Mouse (Mus musculus) heart, adult 8-10 months (tissue): Measurements from ENCODE around the gene Pdzd3. TPM values are rescaled to one million over a fixed set of nuclear protein-coding genes. Genes with fewer than 3 reads are reported as not detected.
A peak's percentile ranks its signal among the peaks of the same experiment; 100 is the strongest.

ENCODE experiments used
- DNase-seq: peaks from one replicate; pipeline ENCODE4 v3.0.0; 2022; ENCODE audit warnings: low spot score
- total RNA-seq, 4 experiments: library from RNA; stranded (reverse); gene quantifications; 2 replicates each; pipeline ENCODE4 v1.2.4; 2022

The Pdzd3 gene
- total RNA-seq, 4 experiments from 2014 or later = 3.6 to 7.1 (median 6.0) TPM

DNA sequence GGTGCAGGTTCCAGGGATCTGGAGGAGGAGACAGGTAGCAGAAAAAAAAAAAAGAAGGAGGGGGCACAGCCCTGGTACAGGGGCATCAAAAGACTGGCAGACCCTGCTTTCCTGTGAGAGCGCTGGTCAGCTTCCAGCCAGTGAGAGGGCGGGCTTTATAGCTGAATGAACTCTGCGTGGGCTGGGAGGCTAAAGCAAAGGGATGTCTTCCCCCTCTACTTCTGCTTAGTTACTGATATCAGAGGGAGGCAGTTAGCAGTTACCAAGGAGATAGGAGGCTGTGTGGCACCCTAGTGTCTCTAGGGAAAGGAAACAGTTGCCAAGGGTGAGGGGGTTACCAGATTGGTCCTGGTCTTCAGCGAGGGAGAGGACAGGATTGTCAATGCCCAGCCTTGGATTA lies 826 bp downstream of the Pdzd3 start:
- no peak for DNase-seq

GRCm38 (mm10) chr9:44249181-44250146 lies 1.8 kb downstream of the Pdzd3 start:
- DNase-seq = peak; percentile 56

DNA sequence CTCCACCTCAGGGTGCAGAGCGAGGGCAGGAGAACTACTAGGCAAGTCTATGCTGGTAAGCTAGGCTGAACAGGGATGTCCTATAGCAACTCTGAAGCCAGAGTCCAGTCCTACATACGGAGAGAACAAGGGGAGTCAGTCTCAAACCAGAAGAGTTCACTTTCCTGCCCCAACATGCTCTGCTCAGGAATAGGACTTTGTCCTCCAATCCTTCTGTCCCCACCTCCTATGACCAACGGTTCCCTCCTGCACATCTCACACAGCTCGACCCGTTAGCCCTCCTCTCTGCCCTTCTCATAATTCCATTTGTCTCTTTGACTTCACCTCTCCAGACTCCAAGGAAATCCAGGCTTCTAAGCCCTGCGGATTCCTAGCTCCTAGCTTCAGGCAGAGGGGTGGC lies 3.4 kb downstream of the Pdzd3 start:
- no peak for DNase-seq

- DNase-seq = no peak
Measured at GRCm38 (mm10) chr9:44243621-44244020, 7.7 kb downstream of the Pdzd3 start.

GRCm38 (mm10) chr9:44241418-44241817 lies 9.9 kb downstream of the Pdzd3 start:
- DNase-seq = no peak

GRCm38 (mm10) chr9:44240911-44241310 lies 10.4 kb downstream of the Pdzd3 start:
- DNase-seq = no peak

- DNase-seq = no peak
Measured at GRCm38 (mm10) chr9:44240399-44240798, 10.9 kb downstream of the Pdzd3 start, which contains the start of gene Ccdc153. Ccdc153 (plus strand) TSS chr9:44240676.

DNA sequence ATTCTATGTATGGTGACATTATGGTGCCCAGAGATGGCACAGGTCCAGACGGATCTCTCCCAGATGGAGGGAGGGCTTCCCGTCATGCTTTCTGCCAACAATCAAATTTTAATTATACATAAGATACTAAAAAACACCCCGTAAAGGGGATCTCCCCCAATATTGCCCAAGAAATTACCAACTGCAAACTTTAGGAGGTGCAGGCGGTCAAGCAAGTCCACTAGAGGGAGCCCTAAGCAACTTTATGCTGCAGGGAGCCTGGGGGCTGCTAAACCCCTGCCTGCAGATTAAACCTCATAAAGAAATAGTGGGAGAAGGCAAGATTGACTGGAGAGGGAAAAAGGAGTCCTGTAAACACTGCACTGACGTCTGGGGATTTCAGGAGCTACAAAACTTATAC lies 11.8 kb downstream of the Pdzd3 start:
- DNase-seq = peak; percentile 60

- DNase-seq = no peak
Measured at GRCm38 (mm10) chr9:44238501-44239190, 12.6 kb downstream of the Pdzd3 start.

DNA sequence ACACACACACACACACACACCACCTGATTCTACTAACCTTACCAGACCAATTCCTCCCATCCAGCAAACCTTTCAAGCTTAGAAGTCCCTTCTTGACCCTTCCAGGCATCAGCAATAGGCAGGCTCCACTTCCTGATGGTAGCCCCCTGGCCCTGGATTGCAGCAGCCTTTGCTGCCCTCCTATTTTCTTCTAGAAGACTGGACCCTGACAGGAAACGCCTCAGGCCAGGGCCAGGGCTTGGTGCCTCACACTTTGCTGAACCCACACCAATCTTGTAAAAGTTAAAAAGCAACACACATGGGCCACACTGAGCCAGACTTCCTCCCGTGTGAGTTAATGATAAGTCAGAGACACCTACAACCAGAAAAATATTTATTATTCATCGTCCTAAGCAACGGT lies 14.1 kb downstream of the Pdzd3 start:
- DNase-seq = no peak

GRCm38 (mm10) chr9:44236601-44237000 lies 14.7 kb downstream of the Pdzd3 start:
- no peak for DNase-seq

DNA sequence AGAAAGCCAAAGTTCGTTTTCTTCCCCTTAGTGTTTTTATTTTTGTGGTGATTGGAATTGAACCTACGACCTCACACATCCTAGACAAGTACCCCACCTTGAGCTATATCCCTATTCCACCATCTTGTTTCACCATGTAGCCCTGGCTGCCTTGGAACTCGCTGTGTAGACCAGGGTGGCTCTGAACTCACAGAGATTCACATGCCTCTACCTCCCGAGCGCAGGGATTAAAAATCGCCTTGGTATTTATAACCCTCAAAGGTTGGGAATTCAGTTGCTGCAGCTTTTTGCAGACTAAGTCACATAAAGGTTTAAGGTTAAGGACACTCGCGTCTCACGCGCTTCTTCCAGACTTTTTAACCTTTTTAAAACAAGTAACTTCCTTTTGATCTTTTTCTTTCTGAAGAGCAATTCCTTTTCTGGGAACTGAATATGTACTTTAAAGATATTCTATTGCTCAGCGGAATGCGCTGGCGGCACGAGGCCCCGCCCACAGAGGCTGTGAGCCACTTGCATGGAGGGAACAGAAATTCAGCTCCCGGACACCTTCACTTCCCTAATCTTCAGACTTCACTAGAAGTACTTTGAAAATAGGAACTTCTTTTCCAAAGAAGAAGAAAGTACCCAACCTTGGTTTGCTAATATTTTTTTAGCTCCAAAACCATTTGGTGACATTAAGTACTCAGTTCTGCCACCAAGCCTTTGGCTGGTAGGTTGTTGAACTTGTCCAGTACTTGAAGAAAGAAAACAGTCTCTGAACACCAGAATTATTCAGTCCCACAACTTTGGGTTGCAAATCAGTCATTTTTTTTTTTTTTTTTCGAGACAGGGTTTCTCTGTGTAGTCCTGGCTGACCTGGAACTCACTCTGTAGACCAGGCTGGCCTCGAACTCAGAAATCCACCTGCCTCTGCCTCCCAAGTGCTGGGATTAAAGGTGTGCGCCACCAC lies 16.5 kb downstream of the Pdzd3 start:
- DNase-seq = peak; percentile 63

DNA sequence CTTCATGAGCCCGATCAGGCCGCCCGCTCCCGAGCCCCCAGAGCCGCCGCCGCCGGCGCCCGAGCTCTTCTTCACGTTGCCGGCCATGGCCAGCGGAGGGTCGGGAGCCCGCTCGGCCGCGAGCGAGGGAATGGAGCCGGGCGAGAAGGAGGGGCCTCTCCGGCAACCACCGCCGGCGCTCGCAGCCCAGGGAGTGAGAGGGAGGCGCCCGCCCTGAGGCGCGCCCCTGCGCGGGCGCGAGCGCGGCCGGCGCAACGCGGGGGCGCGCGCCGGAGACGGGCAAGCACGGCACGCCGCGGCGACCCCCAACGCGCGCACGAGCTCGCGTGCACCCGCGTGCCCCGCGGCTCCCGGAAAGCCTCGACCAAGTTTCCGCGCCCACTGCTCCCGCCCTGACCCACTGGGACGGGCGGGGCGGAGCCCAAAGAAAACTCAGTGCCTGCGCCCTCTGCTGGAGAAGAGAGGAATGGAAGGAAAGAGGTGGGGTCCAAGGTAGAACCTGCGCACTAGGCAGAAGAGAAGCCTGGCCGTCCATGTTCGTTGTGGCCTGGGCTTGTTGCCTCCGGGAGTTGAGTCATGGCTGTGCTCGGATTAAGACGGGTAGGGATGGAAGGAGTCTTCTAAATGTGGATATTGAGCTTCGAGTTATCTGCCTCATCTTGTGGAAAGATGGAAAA lies 17.3 kb downstream of the Pdzd3 start, which contains the start of gene Cbl:
Cbl (minus strand) TSS at position 248 of the 677 bp plus-strand sequence.
- DNase-seq = peak; percentile 99

DNA sequence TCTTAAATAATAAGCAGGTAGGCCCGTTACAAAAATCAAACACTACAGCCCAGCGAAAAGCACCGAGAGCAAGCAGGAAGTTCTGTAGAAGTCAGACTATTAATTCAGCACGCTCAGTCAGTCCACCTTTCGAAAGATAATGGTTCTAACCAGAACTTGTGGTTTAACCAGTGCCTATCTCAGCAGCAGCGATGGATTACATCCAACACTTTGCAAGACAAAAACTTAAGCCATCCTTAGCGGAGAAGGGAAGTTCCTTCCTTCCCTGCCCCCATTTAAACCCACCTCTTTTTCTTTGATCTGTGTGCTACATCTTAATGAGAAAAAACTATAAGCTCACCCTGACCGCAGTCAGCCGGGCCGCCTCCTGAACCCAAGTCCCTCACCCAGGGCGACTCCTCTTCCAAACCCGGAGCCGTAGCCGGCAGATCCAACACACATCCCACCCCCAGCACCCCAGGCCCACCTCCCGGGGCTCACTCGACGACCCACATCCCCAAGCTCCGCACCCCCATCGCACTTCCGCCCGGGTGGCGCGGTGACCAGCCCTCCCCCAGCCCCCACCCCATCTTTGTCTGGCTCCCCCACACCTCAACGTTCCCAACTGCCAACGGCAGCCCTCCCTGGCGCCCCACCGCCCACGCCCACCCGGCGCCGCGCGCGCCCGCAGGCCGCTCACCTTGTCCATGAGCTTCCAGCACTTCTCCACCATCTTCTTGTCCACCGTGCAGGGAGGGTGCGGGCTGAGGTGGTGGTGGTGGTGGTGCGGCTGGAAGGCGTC lies 18.1 kb downstream of the Pdzd3 start:
- DNase-seq = peak; percentile 27

- DNase-seq = no peak
Measured at GRCm38 (mm10) chr9:44231609-44232008, 19.7 kb downstream of the Pdzd3 start.

DNA sequence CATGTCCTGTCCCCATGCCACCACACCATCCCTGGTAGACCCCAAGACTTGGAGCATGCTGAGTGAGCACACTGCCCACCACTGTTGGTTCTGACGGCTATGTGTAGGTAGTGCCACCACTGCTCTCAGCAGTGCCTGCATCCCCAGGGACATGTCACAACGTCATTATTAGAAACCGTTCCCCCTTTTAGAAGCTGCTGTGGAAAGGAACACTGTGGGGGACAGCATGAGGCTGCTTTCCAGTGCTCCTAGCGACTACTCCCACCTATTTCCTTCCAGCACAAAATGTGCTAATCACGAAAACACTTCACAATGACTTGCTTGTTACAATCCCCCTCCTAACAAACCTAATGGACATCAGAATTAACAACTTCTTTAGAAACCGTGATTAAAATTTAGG lies 25.3 kb downstream of the Pdzd3 start:
- no peak for DNase-seq

- DNase-seq = no peak
Measured at GRCm38 (mm10) chr9:44213538-44213937, 37.7 kb downstream of the Pdzd3 start.

- DNase-seq = no peak
Measured at GRCm38 (mm10) chr9:44212406-44212805, 38.9 kb downstream of the Pdzd3 start.

DNA sequence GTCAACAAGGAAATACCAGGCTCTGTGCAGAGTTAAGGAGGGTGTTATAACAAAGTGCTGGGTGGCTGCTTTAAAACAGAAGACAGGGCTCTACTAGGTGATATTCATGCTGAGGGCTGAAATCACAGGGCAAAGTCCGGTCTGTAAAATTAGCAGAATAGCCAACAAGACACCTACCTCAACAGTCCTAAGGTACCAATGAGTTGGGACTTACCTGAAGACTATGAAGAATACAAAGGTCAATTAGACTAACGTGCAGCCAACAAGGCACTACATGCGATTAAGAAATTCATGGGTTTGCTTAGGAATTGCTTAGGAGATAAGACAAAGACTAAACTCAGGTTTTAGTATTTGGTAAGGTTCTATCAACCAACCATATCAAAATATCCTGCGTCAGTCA lies 41.9 kb downstream of the Pdzd3 start:
- no peak for DNase-seq

GRCm38 (mm10) chr9:44207840-44208239 lies 43.4 kb downstream of the Pdzd3 start:
- no peak for DNase-seq
